Mouse (Mus musculus) B cell, adult 67 days (primary cell): ENCODE data around the gene Rbm15b. TPM values are rescaled to one million over a fixed set of nuclear protein-coding genes. Genes with fewer than 3 reads are reported as not detected.

Source experiments
- total RNA-seq, 2 experiments: library from RNA; stranded (reverse); gene quantifications; 4 replicates each; pipeline ENCODE4 v1.2.4; 2023

Rbm15b gene
- total RNA-seq: 10 to 100 TPM; 24.9 to 39.6 TPM

GRCm38 (mm10) chr9:106886828-106887702 lies at the start of gene Rbm15b:
Gene Rbm15b, minus strand, starts transcription at chr9:106887428.

DNA sequence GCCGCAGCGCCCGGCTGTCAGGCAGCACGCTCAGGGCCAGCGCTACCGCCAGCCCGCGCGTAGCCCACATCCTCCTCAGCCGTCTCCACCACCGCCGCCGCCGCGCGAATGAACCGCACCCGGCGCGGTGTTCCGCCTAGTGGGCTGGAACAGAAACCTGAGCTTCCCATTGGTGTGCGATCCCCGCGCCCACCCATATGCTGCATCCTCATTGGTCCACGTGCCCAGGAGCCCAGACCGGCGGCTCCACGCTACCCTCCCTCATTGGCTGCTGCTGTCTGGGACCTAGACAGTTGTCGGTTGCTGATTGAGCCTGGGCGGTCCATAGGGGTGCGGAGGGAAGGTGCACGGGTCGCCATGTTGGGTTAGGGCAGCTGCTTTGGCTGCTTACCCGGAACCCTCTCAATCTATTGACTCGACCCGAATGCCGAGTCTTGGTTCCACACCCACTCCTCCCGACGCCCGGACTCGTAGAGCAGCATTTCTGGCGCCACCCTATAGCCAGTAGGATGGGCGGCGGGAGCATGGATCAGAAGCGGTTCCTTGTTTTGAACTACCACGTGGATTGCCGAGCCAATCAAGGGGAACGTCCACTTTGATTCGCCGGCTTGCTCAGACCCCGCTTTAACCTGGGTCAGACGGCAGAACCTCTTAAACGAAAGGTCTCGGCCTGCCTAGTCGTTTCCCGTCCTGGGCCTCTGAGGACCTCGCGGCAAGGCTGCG lies 4.8 kb upstream of the Rbm15b start, which contains the start of gene Manf:
Gene Manf (minus strand): TSS at position 151 of the 723 bp plus-strand sequence.

Other genes with a start within 250 kb of the Rbm15b start
- gene Grm2, start 231.3 kb downstream of the Rbm15b start, total RNA-seq: not detected
- 10 to 100 TPM; 35.5 to 35.7 TPM for gene Tex264, start 201.5 kb downstream of the Rbm15b start, total RNA-seq
- 10 to 100 TPM; 29.5 to 34.1 TPM for gene Rad54l2, start 98.2 kb downstream of the Rbm15b start, total RNA-seq
- gene Dcaf1, start 65.6 kb downstream of the Rbm15b start, total RNA-seq: 10 to 100 TPM; 35.5 to 40.3 TPM
- 100 to 1,000 TPM; 117 to 151 TPM for gene Manf, start 4.6 kb upstream of the Rbm15b start, total RNA-seq